Mouse (Mus musculus): Measurements from ENCODE around the gene Patj.
"Not testable (repeated sequence)": the region's sequence is repeated elsewhere in the genome, so short reads cannot be mapped to it uniquely, and the experiment has no call there.

The Patj gene

DNA sequence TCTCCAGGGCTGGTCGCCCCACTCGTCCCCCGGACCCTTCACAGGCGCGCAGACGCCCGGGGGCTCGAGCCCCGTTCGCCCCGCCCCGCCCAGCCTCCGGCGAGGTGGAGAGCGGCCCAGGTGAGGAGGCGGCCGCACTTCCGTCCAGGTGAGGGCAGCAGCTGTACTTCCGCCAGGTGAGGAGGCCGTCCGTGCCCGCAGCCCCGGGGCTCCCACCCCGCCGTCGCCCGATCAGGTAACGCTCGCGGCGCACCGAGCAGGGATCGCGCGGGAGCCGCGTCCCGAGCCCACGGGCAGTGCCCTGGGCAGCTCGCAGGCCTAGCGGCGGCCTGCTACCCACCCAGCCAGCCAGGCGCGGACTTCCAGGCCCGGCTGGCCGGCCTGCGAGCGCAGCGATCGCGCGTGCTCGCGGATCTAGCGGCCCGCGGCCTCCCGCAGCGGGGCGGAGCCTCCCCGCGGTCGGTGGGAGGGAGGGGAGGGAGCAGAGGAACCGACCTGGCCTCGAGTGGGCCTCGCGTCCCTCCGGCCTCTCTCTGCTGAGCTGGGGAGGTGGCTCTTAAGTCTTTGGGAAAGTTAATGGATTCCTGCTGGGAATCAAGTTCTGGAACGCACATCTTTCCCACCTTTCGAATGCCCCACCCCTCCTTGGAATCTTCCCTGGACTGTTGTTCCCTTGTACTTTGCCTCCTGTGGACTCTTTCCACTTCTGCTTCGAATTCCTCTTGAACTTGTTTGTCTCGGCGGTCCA, at the start of gene Patj:
Patj (plus strand) TSS at position 96 of the 748 bp plus-strand sequence.
- peak; percentile 68 for DNase-seq (ENCODE audit: low read depth)

DNA sequence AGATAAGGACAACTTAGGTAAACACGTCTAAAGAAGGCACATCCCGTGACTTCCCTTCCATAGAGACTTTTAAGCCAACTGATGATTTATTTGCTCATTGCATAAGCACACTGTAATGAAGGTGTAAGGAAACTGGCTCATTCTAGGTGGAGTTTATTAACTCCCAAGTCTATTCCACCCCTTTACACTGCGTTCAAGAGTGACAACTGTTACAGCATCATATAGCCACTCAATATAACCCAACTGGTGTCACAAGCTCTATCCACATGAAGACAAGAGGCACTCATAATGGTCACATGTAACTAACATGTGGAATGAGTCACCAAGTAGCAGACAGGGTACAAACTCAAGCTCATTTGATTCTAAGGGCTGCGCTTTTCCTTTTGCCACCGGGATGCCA, 47.0 kb upstream of the Patj start:
- DNase-seq (ENCODE audit: low read depth): no peak

DNA sequence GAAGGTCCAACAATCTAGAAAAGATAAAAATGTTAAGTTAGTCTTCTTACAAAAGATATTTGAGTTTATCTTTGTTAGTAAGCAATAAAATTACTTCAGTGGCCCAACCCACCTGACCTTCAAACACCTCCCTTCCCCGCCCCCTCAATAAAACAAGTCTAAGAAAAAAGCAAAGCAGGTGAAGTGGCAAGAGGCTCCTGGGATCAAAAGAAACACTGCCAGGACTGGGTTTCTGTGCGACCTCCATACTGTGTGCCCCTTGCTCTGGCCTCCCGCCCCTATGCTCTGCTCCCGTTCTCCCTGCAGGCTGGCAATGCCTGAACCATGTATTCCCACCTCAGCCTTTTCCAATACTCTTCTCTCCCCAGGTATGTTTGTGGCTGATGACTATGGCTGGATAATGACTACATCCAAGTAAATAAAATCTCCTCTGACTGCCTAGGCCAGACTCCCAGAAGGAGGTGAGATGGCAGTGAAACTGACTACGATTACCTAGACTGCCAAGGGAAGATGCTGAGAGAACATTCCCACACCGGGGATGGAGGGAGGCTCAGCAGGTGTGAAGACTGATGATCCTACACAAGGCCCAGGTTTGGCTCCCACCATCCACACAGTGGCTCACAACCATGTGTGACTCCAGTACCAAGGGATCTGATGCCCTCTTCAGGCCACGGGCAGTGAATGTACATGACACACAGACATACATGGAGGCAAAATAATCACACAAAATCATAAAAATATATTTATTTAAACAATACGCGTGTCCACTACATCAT, 37.4 kb upstream of the Patj start:
- no peak for DNase-seq (ENCODE audit: low read depth)

DNA sequence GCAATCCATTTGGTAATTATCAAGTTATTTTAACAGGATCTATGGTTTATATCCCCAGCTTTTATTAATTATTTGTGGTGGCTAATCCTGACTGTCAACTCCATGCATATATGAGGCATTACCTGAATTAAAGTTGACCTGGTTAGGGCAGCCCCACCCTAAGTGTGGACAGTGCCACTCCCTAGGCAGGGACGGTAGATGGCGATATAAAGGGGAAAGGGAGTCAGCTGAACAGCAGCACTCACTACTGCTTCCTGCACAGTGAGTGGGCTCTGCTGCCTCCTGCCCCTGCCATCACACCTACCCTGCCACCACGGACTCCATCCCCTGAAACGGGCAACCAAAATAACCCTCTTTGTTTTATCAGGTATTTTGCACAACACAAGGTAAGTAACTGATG, 20.2 kb upstream of the Patj start:
- DNase-seq (ENCODE audit: low read depth): peak; percentile 19

DNA sequence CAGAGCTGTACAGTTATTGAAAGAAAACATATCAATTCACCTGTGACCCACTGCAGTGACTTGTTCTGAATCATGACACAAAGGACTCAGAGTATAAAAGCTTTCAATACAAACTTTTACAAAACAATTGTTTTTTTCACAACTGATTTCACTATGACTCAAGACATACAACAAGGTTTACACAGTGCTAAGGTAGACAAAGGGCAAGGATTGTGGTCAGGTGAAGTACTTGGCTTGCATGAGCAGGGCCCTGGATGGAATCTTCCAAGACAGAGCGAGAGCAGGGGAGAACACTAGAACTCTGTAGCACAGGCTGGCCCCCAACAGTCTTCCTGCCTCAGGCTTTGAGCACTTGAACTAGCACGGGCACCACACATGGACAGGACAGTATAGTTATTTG, 18.6 kb upstream of the Patj start:
- no peak for DNase-seq (ENCODE audit: low read depth)

DNA sequence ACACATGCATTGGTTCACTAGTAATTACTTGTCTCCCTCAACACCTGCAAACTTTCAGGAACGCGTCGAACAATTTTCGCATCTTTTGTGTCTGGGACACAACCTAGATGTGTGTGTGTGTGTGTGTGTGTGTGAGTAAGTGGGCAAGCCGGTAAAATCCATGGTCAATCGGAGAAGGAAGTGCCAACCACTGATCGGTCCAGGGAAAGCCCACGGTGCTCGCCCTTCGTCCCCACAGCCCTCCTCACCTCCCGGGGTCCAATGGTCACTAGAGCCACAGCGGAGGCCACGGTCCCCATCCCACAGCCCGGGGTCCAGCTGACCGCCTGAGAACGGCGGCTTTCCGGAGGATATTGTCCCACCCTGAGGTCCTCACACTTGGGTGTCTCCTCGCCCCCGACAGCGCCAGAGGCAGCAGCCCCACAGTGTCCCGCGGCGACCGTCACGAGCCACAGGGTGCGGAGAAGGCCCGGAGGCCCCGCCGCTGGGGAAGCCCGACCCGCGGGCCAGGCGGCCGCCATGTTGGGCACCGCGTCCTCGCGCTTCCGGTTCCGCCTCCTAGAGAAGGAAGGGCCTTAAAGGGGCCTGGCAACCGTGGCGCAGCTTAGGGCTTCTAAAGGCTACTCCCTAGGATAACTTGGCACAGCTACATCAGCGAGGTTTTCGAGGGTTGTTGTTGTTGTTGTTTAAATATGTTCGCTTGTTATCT, 12.7 kb upstream of the Patj start, which contains the start of gene Tm2d1:
Tm2d1 (minus strand) TSS at position 591 of the 709 bp plus-strand sequence.
- DNase-seq (ENCODE audit: low read depth): peak; percentile 88

DNA sequence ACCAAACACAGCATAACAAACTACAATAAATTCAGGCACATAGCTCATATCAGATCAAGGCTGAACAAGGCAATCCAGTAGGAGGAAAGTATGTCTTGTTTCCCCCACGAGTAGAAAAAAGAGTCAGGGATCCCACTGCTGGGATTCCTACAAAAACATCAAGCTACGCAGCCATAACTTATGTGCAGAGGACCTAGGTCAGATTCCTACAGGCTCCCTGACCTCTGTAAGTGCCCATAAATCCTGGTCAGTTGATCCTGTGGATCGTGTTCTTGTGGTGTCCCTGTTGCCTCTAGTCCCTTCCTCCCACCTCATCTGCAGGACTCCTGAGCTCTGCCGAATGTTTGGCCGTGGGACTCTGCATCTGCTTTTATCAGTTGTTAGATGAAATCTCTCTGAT, 10.5 kb upstream of the Patj start:
- no peak for DNase-seq (ENCODE audit: low read depth)

DNA sequence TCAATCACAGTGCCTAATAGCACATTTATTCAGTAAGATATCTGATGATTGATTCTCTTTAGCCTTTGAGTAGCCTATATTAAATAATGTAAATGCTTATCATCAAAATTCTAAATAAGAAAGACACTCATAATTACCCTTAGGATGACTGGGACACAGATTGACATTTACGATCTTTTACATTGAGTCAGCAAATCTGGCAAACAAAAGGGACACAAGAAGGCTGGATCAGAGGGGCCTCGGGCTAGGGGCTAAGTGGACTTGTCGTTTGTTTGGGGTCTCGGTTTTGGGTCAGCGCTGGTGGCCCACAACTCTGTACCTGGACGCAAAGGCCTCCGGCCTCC, 267 bp upstream of the Patj start:
- no peak for DNase-seq (ENCODE audit: low read depth)

DNA sequence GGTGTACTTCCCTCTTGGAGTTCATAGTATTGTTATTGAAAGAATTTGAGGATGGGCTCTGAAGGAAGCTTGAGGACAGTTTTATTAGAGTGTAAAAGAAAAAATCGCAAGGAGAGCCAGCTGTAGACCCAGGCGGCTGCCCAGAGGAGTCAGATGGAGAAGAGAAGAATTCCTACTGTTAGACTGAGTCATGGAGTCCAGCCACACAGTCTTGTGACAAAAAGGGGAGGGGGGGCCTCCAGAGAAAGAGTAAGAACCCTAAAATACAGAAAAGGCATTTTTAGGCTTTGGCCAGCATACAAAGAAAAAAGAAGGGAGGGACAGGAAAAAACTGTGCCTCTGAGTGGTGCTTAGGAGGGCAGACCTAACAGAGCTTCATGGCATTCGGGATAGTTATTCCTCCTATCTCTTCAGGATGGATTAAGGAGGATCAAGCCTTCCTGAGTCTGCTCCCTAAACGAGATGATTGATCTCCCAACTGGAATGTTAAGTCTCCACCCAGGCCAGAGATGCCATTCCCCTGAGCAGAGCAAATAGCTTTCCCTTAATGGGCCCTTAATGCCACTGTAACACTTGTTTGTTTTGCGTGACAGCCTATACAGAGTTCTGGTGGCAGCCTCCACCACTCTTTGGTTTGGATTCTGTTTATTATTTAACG, 5.5 kb downstream of the Patj start:
- no peak for DNase-seq (ENCODE audit: low read depth)

DNA sequence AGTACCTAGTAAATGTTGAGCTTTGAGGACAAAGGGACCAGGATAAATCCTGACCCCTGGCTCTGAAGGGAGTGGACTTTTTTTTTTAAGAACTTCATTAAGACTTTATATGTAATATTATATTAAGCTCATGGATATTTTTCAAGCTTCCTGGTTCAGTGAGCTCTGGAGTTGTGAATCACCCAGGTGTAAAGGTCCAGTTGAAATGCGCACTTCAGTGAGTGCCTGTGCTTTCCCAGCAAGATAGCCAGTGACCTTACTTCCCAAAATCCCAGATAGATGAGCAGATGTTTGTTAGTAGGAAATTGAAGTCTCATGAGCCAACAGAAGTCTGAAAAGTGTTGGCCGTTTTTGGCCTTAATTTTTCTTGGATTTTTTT, 6.0 kb downstream of the Patj start:
- no peak for DNase-seq (ENCODE audit: low read depth)

DNA sequence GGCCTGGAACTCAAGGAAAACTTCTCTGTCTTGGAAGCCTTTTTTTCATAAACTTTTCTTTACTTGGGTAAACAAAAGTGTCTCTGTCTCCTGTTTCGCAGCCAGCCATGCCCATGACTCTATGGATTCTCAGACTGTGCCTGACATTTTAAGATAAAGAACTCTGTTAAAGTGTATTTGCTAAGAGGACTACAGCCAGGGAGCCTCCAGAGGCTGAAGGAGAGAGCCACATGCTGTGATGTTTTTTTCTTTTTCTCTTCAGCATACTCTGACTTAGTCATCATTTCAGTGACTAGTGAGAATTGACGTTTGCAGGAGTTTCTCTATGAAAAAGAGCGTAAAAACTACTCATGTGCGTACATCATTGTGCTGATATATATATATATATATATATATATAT, 7.9 kb downstream of the Patj start:
- DNase-seq (ENCODE audit: low read depth): no peak

DNA sequence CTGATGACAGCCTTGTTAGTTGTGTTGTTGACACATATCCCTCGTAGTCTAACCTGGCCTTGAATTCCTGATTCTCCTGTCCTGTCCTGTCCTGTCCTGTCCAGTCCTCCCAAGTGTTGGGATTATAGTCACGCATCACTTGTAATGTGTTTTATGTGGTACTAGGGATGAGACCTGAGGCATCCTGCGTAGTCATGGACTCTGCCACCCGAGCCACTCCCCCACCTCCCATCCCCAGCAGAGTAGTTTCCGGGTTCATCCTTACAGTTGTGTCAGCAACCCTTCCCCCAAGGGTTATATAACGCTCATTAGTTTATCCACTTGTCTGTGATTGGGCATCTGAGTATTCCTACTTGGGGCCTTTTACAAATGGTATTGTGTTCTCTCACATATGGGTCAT, 8.8 kb downstream of the Patj start:
- no peak for DNase-seq (ENCODE audit: low read depth)

DNA sequence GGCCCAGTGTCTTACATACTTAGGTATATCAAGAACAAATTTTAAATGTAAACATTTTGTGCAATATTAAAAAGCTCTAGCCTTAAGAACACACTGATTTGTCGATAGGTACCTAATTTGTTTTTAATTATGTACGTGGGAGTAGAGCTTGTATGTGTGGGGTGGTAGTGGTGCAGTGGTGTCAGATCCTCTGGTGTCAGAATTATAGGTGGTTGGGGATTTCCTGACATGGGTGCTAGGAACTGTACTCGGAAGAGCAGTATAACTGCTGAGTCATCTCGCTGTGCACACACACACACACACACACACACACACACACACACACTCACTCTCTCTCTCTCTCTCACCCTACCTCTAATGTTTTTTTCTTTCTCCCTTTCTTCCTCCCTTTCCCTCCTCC, 12.9 kb downstream of the Patj start:
- DNase-seq (ENCODE audit: low read depth): no peak

DNA sequence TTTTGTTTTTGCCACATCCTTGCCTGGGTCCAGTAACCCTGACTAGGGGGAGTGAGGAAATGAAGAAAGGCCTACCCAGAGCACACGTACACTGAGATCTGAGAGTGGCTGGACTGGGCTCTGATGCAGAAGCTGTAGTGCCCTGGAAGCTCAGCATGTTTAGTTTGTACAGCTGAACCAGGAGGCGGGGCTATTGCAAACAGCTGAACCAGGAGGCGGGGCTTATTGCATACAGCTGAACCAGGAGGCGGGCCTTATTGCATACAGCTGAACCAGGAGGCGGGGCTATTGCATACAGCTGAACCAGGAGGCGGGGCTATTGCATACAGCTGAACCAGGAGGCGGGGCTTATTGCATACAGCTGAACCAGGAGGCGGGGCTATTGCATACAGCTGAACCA, 19.6 kb downstream of the Patj start:
- DNase-seq (ENCODE audit: low read depth): not testable (repeated sequence)

DNA sequence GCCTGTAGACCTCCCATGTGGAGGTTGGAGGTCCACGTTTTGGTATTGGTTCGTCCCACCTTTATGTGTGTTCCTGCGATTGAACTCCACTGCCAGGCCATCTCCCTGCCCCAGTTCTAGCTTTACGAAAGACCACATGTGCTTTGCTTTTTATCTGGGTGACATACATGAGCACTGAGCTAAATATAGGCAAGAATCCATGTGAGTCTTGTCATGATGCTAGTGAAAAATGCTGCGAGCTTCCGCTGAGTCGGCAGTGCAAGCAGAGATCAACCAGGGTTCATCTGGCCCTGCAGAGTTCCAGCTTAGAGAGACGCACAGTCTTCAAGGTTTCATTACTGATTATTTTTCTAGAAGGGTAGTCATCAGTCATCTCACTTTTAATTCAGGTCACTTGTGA, 32.8 kb downstream of the Patj start:
- DNase-seq (ENCODE audit: low read depth): no peak

DNA sequence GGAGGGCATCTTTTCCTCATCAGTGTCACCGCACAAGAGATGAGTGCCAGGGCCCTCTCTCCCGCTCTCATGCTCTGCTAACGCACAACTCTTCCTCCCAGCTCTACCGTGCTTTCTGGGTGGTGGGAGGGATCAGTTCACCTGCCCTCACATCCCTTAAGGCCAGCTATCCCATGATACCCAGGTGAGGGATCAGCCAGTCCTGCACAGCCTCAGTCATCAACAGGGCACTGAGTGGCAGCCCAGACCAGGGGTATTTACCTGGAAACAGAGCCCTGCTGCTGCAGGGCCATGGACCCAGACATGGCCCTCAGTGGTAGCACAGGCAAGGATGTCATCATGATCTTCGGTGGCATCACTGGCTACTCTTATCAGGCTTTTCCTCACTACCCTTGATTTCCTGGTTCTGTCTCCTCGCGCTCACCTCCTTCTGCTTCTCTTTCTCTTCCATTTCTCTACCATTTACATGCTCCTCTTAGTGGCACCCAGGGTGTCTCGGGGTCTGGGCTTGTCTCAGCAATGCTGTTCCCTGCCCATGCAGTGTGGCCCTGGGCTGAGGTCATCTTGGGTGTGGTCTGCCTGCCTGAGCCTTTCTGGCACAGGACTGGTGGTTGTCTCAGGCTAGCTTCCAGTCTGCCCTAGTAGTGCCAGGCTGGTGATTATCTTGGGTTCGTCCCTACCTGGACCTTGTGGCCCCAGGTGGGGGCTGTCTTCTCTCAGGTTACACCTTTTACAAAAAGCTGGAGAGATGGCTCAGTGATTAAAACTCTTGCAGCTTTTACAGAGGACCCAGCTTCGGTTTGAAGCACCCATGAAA, 40.3 kb downstream of the Patj start:
- peak; percentile 72 for DNase-seq (ENCODE audit: low read depth)

DNA sequence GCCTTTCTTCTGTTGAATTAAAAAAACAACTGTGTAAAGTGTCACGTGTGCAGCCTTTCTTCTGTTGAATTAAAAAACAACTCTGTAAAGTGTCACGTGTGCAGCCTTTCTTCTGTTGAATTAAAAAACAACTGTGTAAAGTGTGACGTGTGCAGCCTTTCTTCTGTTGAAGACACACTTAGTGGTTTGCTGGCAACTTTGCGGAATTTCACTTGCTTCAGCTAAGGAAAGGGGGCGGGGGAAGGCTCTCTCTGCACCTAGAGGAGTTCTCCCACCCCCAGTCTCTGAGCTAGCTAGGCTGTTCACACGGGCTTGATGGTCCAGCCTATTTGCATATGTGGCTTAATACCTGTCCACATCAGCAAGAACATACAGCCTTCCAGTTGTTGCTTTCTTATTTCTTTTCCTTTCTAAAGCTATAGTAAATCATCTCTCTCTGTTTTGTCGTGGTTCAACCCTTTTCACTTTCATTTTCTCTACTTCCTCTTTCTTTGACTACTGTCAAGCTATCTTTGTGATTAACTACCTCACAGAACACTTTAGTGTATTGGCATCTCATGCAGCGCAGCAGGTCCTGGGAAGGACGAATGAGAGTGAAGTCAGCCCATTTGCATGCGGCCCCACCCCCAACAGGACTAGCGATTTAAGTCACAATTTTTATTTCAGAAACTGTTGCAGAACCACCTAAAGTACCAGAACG, 41.2 kb downstream of the Patj start:
- DNase-seq (ENCODE audit: low read depth): peak; percentile 97

DNA sequence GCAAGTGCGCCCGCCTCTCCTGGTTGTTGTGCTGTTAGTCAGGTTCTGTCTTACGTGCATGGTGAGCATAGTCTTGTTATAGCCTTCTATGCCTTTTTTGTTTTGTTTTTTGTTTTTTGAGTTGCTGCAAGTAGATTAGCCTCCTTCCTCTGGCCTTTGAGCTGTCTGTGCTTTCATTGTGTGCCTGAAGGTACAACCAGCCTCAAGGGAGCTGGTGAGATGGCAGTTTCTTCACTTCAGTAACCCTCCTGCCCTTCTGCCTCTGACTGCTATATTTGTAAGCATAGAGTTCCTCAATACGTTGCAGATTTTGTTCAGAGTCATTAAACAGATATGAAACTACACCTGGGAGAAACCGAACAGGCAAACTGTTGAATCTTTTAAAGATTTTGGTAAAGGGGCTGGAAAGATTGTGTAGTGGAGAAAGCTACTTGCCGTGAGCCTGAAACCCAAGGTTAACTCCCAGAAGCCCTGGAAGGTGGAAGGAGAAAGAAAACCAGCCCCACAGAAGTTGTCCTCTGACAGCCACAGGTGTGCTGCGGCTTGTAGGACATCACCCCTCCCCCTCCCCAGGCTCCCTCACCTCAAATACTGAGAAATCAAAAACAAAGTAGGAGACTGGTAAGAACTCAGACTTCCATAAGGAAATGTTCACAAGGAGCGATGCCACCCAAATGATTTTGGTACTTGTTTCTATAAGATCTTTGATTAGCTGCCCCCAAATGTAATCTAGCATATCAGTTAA, 43.8 kb downstream of the Patj start:
- DNase-seq (ENCODE audit: low read depth): peak; percentile 42

DNA sequence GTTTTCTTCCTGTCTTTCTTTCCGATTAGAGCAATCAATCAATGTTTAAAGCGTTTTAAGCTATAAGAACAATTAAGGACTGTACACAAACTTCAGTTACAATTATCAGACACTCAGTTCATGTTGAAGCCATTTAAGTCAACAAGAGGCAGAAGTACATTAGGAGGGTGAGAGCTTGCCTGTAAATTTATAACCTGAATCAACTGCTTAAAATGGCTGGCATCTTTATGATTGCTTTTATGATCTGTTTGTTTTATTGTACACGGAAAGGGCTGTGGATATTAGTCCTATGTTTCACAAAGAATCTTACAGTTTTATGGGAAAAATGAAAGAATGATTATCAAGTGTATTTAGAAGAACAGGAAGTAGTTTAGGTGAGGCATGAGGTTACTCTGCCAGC, 45.7 kb downstream of the Patj start:
- DNase-seq (ENCODE audit: low read depth): no peak

DNA sequence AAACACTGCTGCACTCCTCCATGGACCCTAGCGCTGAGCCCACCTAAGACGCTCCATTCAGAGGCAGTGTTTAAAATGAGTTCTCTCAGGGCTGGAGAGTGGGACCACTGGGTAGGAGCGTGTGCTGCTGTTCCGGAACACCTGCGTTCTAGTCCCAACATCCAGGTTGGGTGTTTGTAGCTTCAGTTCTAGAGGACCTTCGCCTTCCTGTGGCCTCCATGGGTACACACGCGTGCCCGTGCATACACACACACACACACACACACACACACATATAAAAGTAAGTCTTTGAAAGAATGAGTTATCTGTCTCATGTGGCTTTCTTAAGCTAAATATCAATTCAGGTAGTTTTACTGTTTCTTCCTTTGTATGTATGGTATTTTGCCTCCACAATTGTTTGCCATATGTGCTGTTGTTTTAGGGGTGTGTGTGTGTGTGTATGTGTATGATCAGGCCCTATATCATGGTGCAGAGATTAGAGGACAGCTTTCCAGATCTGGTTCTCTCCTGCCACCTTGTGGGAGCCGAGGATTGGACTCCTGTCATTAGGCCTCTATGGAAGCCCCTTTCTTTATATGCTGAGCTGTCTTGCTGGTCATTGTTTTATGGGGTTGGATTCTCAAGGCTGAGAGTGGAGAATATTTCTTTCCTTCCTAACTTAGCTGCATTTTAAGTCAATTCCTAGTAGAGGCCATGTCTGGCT, 49.0 kb downstream of the Patj start:
- DNase-seq (ENCODE audit: low read depth): peak; percentile 77

All from naive thymus-derived CD4-positive, alpha-beta T cell, adult 2 months (primary cell).